Mouse (Mus musculus): ENCODE results near the gene Map3k7cl. TPM values are rescaled to one million over a fixed set of nuclear protein-coding genes. Genes with fewer than 3 reads are reported as not detected.

The Map3k7cl gene
- polyA plus RNA-seq, 1 experiment from 2014 or later = not detected

- peaks cover 3% of the 10 kb centered on the region; the same call in 1 of the 2 replicates for H3K4me1 ChIP-seq (replicated peaks)
- H3K4me3 ChIP-seq (replicated peaks) = no peak overlapping the region
- no peak overlapping the region for H3K9ac ChIP-seq (replicated peaks)
- 95% methylated on average over 7 of the region's 7 CpGs for WGBS
- no peaks in the 10 kb centered on the region for H3K36me3 ChIP-seq
- ATAC-seq (ENCODE audit: insufficient number of reproducible peaks, insufficient read depth, low FRiP score, low TSS enrichment, low read depth) = no peak
- H3K4me2 ChIP-seq = no peak overlapping the region
- no peaks in the 10 kb centered on the region for H3K9me3 ChIP-seq
- H3K27me3 ChIP-seq = no peaks in the 10 kb centered on the region
- no peak overlapping the region for H3K27ac ChIP-seq
Observed at GRCm38 (mm10) chr16:87642234-87642633, 89.1 kb downstream of the Map3k7cl start.

GRCm38 (mm10) chr16:87644111-87644770 is 91.1 kb downstream of the Map3k7cl start:
- no peak for ATAC-seq (ENCODE audit: insufficient number of reproducible peaks, insufficient read depth, low FRiP score, low TSS enrichment, low read depth)
- H3K9ac ChIP-seq (replicated peaks) = no peak overlapping the region
- 72% methylated on average over 14 of the region's 14 CpGs for WGBS
- H3K4me1 ChIP-seq (replicated peaks) = peaks cover 3% of the 10 kb centered on the region; the same call in 1 of the 2 replicates
- no peaks in the 10 kb centered on the region for H3K27me3 ChIP-seq
- no peak overlapping the region for H3K4me3 ChIP-seq (replicated peaks)
- H3K27ac ChIP-seq = no peak overlapping the region
- H3K9me3 ChIP-seq = no peaks in the 10 kb centered on the region
- H3K36me3 ChIP-seq = no peaks in the 10 kb centered on the region
- H3K4me2 ChIP-seq = no peak overlapping the region

Other genes starting within 250 kb of the Map3k7cl start
- 27.9 and 30.5 TPM in 2 replicates for gene N6amt1, start 199.1 kb upstream of the Map3k7cl start, polyA plus RNA-seq (2016; fragmentation: Nextera tagmentation; extraction: Ambion mirVana)
- 33.2 and 37.3 TPM in 2 replicates for gene Ltn1, start 120.7 kb upstream of the Map3k7cl start, polyA plus RNA-seq (2016; fragmentation: Nextera tagmentation; extraction: Ambion mirVana)
- 10.4 and 11.0 TPM in 2 replicates for gene Rwdd2b, start 112.8 kb upstream of the Map3k7cl start, polyA plus RNA-seq (2016; fragmentation: Nextera tagmentation; extraction: Ambion mirVana)
- 43.9 and 45.6 TPM in 2 replicates for gene Usp16, start 98.6 kb upstream of the Map3k7cl start, polyA plus RNA-seq (2016; fragmentation: Nextera tagmentation; extraction: Ambion mirVana)
- gene Cct8, start 57.5 kb upstream of the Map3k7cl start, polyA plus RNA-seq (2016; fragmentation: Nextera tagmentation; extraction: Ambion mirVana) = 528 and 546 TPM in 2 replicates
- 19.4 and 20.4 TPM in 2 replicates for gene Bach1, start 145.6 kb downstream of the Map3k7cl start, polyA plus RNA-seq (2016; fragmentation: Nextera tagmentation; extraction: Ambion mirVana)

All from limb, embryonic 12.5 days (tissue).